Mouse (Mus musculus): ENCODE data around the gene Hmgb1. TPM values are rescaled to one million over a fixed set of nuclear protein-coding genes. Genes with fewer than 3 reads are reported as not detected.

The Hmgb1 gene
- polyA plus RNA-seq, 1 experiment from 2014 or later: 1,555 TPM

DNA sequence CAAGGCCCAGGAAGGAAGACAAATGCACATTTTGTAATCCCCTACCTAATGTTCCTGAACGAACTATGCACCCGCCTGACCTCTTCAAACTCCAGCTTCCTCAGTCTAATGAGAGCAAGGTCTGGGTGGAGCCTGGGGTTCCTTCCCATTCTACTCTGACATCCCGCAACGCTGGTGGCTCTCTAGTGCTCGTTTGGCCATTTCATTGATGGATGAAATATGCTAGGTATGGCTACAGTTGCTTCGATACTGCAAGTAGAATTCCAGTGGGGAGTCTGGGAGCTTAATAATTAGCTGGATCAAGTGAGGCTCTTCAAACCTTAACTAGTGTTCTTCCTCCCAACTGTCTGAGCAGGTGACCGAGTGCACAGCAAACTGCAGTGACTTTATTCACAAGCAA is 163.2 kb downstream of the Hmgb1 start:
- no peak for ATAC-seq (ENCODE audit: insufficient number of reproducible peaks, insufficient read depth, low FRiP score, low read depth)
- Histone ChIP-seq H3K9ac (replicated peaks; ENCODE audit: low read depth, low read length) (no peak overlapping the region), H3K4me2 (replicated peaks; ENCODE audit: low read depth, low read length) (no peak overlapping the region), H3K27me3 (ENCODE audit: control insufficient read depth, insufficient read depth, low read length) (no peaks in the 10 kb centered on the region), H3K9me3 (ENCODE audit: control insufficient read depth, low read depth, low read length) (no peaks in the 10 kb centered on the region), H3K36me3 (ENCODE audit: control insufficient read depth, insufficient read depth, low read length) (no peaks in the 10 kb centered on the region), H3K4me1 (ENCODE audit: control insufficient read depth, insufficient read depth, low read length) (peaks cover 2% of the 10 kb centered on the region; the same call in 1 of the 2 replicates), H3K27ac (ENCODE audit: low read length) (no peak overlapping the region), H3K4me3 (ENCODE audit: low read depth, low read length) (no peak overlapping the region)
- WGBS: 42% methylated on average over 7 of the region's 7 CpGs

DNA sequence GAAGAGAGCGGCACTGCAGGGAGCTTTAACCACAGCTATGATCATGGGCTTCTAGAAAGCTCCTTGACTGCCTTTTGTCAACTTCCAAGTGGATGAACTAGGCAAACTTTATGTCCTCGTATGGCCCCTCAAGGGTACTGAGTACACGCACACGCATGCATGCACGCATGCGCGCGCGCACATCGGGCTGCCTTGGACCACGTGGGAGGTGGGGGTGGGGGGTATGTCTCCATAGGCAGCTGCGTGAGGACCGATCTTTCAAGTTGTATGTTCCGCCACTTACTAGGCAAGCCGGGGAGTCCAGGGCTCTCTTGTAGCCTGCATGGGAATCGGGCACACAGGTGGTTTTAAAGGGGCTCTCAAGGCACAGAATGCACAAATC is 163.6 kb downstream of the Hmgb1 start:
- H3K9ac ChIP-seq (replicated peaks; ENCODE audit: low read depth, low read length): no peak overlapping the region
- H3K27ac ChIP-seq (ENCODE audit: low read length): no peak overlapping the region
- H3K4me2 ChIP-seq (replicated peaks; ENCODE audit: low read depth, low read length): peak overlapping the region; percentile 18; the same call in 1 of the 2 replicates
- no peaks in the 10 kb centered on the region for H3K36me3 ChIP-seq (ENCODE audit: control insufficient read depth, insufficient read depth, low read length)
- no peaks in the 10 kb centered on the region for H3K9me3 ChIP-seq (ENCODE audit: control insufficient read depth, low read depth, low read length)
- H3K4me1 ChIP-seq (ENCODE audit: control insufficient read depth, insufficient read depth, low read length): peaks cover 6% of the 10 kb centered on the region; the same call in 1 of the 2 replicates
- ATAC-seq (ENCODE audit: insufficient number of reproducible peaks, insufficient read depth, low FRiP score, low read depth): no peak
- no peak overlapping the region for H3K4me3 ChIP-seq (ENCODE audit: low read depth, low read length)
- H3K27me3 ChIP-seq (ENCODE audit: control insufficient read depth, insufficient read depth, low read length): no peaks in the 10 kb centered on the region
- 66% methylated on average over 16 of the region's 16 CpGs for WGBS

DNA sequence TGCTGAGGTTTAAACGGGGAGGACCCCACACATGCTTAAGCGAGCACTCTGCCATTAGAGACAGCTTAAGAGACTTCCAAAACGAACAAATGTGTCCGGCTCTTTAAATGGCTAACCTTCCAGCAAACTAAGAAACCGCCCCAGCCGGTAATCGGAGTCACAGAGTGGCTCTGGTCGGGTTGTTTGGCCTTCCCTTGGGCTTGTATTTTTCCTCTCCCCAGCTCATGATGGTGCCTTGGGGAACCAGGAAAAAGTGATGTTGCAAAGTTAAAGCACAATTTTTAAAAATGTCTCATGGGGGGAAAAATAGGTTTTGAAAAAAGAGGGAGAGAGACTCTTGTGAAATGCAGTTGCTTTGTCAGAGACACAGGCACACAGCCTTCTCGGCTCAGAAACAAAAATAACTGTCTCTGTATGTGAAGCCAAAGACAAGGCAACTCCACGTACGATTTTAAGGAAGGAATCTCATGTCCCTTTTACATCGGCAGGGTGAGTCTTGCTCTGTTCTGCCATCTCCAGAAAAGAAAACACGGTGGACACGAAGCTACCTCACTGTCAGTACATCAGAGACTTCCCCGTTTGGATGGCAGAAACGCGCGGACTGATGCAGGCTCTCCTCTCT is 164.1 kb downstream of the Hmgb1 start:
- no peak overlapping the region for H3K27ac ChIP-seq (ENCODE audit: low read length)
- 37% methylated on average over 18 of the region's 18 CpGs for WGBS
- ATAC-seq (ENCODE audit: insufficient number of reproducible peaks, insufficient read depth, low FRiP score, low read depth): no peak

DNA sequence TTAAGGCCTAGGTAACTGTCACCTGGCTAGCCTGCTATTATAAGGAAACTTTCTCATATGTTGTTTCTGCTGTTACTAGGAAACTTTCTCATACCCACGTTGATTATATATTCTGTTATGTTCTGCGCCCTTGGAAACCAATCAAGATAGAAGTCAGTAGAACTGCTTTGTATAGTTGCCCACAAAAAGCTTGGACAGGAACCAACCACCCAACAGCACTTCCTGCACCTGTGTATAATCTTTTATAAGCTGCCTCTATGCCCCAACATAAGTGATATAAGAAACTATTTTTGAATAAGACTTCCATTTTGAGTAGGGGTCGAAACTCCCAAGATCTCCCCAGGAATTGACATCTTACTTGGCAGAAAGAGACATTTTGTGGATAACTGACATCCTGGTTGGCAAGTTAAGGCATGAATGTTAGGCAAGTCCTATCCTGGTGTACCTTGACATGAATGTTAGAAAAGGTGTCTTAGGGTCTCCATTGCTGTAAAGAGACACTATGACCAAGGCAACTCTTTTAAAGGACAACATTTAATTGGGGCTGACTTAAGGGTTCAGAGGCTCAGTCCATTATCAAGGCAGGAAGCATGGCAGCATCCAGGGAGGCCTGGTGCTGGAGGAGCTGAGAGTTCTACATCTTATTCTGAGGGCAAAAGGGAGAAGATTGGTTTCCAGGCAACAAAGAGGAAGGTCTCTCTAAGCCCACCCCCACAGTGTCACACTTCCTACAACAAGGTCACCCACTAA is 166.4 kb downstream of the Hmgb1 start:
- H3K27ac ChIP-seq (ENCODE audit: low read length): no peak overlapping the region
- H3K4me3 ChIP-seq (ENCODE audit: low read depth, low read length): no peak overlapping the region
- H3K36me3 ChIP-seq (ENCODE audit: control insufficient read depth, insufficient read depth, low read length): no peaks in the 10 kb centered on the region
- H3K9ac ChIP-seq (replicated peaks; ENCODE audit: low read depth, low read length): no peak overlapping the region
- no peaks in the 10 kb centered on the region for H3K9me3 ChIP-seq (ENCODE audit: control insufficient read depth, low read depth, low read length)
- ATAC-seq (ENCODE audit: insufficient number of reproducible peaks, insufficient read depth, low FRiP score, low read depth): no peak
- H3K4me2 ChIP-seq (replicated peaks; ENCODE audit: low read depth, low read length): no peak overlapping the region
- 82% methylated on average over 3 of the region's 3 CpGs for WGBS
- no peaks in the 10 kb centered on the region for H3K27me3 ChIP-seq (ENCODE audit: control insufficient read depth, insufficient read depth, low read length)
- H3K4me1 ChIP-seq (ENCODE audit: control insufficient read depth, insufficient read depth, low read length): peaks cover 6% of the 10 kb centered on the region; the same call in 1 of the 2 replicates

More for the DNA sequence above, 164.1 kb downstream of the Hmgb1 start:
- H3K4me3 ChIP-seq (ENCODE audit: low read depth, low read length): no peak overlapping the region
- no peaks in the 10 kb centered on the region for H3K9me3 ChIP-seq (ENCODE audit: control insufficient read depth, low read depth, low read length)
- H3K36me3 ChIP-seq (ENCODE audit: control insufficient read depth, insufficient read depth, low read length): no peaks in the 10 kb centered on the region
- no peak overlapping the region for H3K9ac ChIP-seq (replicated peaks; ENCODE audit: low read depth, low read length)
- peak overlapping the region; percentile 18; the same call in 1 of the 2 replicates for H3K4me2 ChIP-seq (replicated peaks; ENCODE audit: low read depth, low read length)
- H3K27me3 ChIP-seq (ENCODE audit: control insufficient read depth, insufficient read depth, low read length): no peaks in the 10 kb centered on the region
- H3K4me1 ChIP-seq (ENCODE audit: control insufficient read depth, insufficient read depth, low read length): peaks cover 6% of the 10 kb centered on the region; the same call in 1 of the 2 replicates

DNA sequence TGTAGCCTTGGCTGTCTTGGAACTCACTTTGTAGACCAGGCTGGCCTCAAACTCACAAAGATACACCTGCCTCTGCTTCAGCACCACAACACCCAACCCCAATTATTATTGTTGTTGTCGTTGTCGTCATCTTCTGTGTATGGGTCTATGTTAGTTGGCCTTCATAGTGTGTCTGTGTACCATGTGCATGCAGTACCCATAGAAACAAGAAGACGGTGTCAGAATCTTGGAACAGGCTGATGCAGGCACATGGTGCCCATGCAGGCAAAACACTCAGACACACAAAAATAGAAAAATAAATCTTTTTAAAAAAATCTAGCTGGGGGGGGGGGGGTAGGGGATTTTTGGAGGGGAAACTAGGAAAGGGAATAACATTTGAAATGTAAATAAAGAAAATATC is 167.1 kb downstream of the Hmgb1 start:
- Histone ChIP-seq H3K27ac (ENCODE audit: low read length) (no peak overlapping the region), H3K9ac (replicated peaks; ENCODE audit: low read depth, low read length) (no peak overlapping the region), H3K4me1 (ENCODE audit: control insufficient read depth, insufficient read depth, low read length) (peaks cover 6% of the 10 kb centered on the region; the same call in 1 of the 2 replicates), H3K4me2 (replicated peaks; ENCODE audit: low read depth, low read length) (no peak overlapping the region), H3K9me3 (ENCODE audit: control insufficient read depth, low read depth, low read length) (no peaks in the 10 kb centered on the region), H3K4me3 (ENCODE audit: low read depth, low read length) (no peak overlapping the region), H3K27me3 (ENCODE audit: control insufficient read depth, insufficient read depth, low read length) (no peaks in the 10 kb centered on the region), H3K36me3 (ENCODE audit: control insufficient read depth, insufficient read depth, low read length) (no peaks in the 10 kb centered on the region)
- ATAC-seq (ENCODE audit: insufficient number of reproducible peaks, insufficient read depth, low FRiP score, low read depth): no peak
- 96% methylated on average over 3 of the region's 3 CpGs for WGBS

DNA sequence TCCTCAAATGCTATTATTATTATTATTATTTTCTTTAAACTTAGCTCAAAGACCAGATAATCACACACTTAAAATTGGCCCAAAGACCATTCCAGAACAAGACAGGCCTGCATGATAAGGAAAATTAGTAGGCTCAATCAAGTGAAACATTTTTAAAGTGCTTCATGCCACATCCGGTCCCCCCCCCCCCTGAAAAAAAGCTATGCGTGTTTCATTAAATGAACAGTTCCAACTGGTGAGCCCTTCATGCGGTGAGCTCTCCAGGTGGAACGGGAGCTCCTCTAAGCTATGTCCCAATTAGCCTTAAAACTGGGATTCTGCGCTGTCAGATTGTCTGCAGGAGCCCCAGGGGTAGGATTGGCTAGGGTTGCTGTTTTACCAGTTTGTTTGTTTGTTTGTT is 168.0 kb downstream of the Hmgb1 start:
- Histone ChIP-seq H3K4me2 (replicated peaks; ENCODE audit: low read depth, low read length) (peak overlapping the region; percentile 85), H3K27me3 (ENCODE audit: control insufficient read depth, insufficient read depth, low read length) (no peaks in the 10 kb centered on the region), H3K27ac (ENCODE audit: low read length) (no peak overlapping the region), H3K9ac (replicated peaks; ENCODE audit: low read depth, low read length) (no peak overlapping the region), H3K36me3 (ENCODE audit: control insufficient read depth, insufficient read depth, low read length) (no peaks in the 10 kb centered on the region), H3K4me3 (ENCODE audit: low read depth, low read length) (no peak overlapping the region), H3K9me3 (ENCODE audit: control insufficient read depth, low read depth, low read length) (no peaks in the 10 kb centered on the region), H3K4me1 (ENCODE audit: control insufficient read depth, insufficient read depth, low read length) (peaks cover 6% of the 10 kb centered on the region; the same call in 1 of the 2 replicates)
- 69% methylated on average over 5 of the region's 5 CpGs for WGBS
- ATAC-seq (ENCODE audit: insufficient number of reproducible peaks, insufficient read depth, low FRiP score, low read depth): no peak

DNA sequence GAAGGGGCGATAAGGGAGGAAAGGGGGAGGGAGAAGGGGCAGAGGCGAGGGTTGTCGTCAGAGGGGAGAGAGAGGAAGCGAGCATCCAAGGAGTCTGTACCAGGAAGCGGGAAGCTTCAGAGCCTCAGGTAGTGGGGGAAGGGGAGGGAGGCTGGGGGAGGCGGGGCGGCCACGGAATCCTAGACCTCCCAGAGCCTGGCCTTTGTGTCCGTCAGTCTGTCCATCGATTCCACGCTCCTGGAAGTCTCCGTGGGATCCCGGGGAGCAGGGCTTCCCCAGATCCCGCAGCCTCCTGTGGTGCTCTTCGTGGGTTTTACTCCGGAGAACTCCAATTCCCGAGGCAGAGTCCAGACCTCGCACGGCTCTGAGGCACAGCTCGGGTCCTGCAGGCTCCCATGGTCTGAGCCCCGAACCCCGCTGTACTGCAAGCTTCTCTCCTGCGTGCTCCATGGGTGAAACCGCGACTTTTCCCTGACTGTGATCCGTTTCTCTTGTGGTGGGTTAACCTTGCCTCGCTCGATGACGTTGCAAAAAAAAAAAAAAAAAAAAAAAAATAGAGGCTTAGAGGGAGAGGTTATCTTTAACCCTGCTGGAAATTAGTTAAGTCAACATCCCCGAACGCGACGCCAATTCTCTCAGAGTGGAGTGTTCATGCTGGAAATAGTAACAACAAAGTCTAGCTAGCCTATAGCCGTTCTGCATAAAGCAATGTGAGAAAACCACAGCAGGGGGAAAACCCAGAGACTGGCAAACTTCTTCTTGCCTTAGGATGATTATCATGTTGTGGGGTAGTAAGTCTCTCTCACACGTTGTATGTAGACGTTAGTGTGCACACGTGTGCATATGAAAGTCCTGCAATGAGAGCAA is 168.7 kb downstream of the Hmgb1 start:
- Histone ChIP-seq H3K27me3 (ENCODE audit: control insufficient read depth, insufficient read depth, low read length) (no peaks in the 10 kb centered on the region), H3K4me2 (replicated peaks; ENCODE audit: low read depth, low read length) (peak overlapping the region; percentile 85), H3K9me3 (ENCODE audit: control insufficient read depth, low read depth, low read length) (no peaks in the 10 kb centered on the region), H3K4me3 (ENCODE audit: low read depth, low read length) (peak overlapping the region; percentile 56), H3K36me3 (ENCODE audit: control insufficient read depth, insufficient read depth, low read length) (no peaks in the 10 kb centered on the region), H3K27ac (ENCODE audit: low read length) (peak overlapping the region; percentile 48; the same call in 1 of the 2 replicates), H3K9ac (replicated peaks; ENCODE audit: low read depth, low read length) (peak overlapping the region; percentile 55), H3K4me1 (ENCODE audit: control insufficient read depth, insufficient read depth, low read length) (peaks cover 6% of the 10 kb centered on the region; the same call in 1 of the 2 replicates)
- WGBS: 2% methylated on average over 36 of the region's 37 CpGs
- peak; percentile 80 for ATAC-seq (ENCODE audit: insufficient number of reproducible peaks, insufficient read depth, low FRiP score, low read depth)

Data from stomach, embryonic 14.5 days (tissue).